Mouse (Mus musculus): ENCODE measurements around the gene Birc5. TPM values are rescaled to one million over a fixed set of nuclear protein-coding genes. Genes with fewer than 3 reads are reported as not detected.
"Not testable (repeated sequence)": the region's sequence is repeated elsewhere in the genome, so short reads cannot be mapped to it uniquely, and the experiment has no call there.

Birc5 gene
- polyA plus RNA-seq, 2 experiments from 2014 or later: 88.3 to 110 TPM

DNA sequence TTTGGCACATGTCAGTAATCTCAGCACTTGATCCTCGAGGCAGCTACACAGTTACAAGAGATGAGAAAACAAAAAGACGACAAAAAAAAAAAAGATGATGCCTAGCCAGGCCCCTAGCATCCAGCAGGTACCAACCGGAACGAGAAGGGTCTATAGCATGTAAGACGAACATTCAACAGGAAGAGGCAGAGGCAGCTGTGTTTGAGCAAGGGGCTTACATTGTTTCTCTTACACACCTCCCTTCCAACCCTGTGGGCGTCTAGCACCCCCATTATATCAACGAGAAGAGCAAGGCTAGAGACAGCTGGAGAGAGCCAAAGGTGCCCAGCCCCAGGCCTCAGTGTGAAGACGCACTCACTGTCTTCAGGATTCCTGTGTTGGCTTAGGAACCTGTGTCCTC is 22.1 kb upstream of the Birc5 start:
- no peak for ATAC-seq

DNA sequence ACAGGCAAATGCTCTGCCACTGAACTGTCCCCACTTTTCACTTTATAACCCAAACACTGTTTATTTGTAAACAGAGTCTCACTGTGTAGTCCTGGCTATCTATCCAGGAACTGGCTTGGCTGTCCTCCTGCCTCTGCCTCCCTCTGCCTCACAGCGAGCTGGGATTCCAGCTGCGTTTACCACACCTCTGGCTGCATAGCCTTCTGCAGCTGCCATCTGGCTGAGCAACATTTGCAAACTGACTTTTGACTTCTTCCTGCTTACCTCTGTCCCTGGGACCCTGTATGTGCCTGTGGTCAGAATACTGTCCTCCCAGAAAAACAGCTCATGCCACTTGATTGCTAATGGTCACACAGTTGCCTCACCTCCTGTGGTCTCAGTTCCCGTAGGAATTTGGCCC is 21.7 kb upstream of the Birc5 start:
- no peak for ATAC-seq

DNA sequence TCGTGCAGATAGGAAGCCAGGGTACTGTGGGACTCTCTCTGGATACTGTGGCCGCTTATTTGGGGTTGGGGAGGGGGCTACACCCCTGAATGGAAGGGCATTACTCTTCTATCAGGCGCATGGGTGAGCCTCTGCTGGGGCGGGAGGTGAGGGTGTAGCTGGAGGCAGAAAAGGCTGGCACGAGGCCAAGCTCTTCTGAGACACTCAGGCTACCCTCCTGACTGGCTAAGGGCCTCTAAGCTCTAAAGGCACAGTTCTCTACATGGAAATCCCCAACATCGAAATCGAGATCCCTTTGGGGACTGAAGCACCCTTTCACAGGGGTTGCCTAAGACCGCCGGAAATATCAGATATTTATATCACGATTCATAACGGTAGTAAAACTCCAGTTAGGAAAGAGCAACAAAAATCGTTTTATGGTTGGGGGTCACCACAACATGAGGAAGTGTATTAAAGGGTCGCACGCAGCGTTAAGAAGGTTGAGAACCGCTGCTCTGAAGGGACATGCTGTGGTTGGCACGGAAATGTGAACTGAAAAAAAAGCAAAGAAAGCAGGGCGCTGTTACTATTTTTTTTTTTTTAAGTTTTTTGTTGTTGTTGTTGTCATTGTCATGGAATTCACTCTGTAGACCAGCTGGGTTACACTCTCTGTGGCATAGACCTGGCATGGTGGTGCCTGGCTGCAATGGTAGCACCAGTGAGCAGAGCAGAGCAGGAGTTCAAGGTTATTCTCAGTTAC is 20.7 kb upstream of the Birc5 start:
- ATAC-seq: peak; percentile 30

DNA sequence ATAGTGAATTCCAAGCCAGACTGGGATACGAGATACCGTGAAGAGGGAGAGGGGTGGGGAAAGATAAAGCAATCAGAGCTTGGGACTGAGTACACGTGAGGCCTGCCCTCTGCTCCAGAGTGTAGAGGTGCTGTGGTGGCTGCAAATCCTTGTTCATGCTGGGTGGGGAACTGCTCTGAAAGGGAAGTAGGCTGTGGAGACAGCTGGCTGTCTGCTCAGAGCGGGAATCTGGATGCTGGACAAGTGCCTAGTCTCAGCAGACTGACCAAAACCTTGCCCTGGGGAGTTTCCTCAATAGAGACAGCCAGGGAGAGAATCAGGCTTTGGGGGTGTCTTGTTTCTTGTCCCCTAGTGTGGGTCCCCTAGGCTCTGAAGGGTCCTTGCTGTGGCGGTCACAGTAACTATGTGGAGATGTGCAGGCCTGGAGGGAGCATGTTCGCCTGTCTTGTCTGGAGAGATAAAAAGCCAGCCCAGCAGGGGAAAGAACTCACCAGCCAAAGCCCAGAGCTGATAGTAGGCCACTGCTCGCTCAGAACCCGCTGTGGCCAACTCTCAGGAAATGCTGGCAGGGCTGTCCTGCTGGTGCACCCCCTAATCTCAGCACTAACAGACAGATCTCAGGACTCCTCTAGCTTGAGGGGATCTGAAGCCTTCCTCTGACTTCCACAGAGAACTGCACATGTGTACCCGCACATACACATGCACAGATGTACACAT is 20.0 kb upstream of the Birc5 start:
- ATAC-seq: no peak

DNA sequence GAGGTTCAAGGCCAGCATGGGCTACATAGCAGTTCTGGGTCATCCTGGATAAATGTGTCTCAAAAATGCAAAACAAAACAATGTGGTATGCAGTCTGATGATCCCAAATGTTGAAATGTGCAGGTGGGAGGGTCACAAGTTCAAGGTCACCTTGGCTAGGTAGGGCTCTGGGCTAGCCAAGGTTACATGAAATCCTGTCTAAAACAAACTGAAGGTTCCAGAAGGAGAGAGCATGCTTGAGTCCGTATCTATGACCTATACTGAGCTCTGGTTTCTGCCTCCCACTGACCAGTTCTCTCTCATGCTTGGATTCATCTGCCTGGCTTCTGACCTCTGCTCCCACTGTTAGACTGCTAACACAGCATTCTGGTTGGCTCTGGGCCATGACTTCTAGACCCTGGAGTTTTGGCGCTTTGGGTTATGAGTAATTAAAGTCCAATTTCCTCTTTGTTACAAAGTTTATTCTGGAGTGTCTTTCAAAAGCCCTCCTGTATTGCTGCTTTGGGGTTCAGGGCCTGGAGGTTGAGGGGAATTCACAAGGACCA is 19.3 kb upstream of the Birc5 start:
- ATAC-seq: no peak

- ATAC-seq: no peak
These were observed 18.6 kb upstream of the Birc5 start for GRCm38 (mm10) chr11:117830401-117830800.

GRCm38 (mm10) chr11:117832086-117832969 is 16.7 kb upstream of the Birc5 start:
- ATAC-seq: peak; percentile 90

GRCm38 (mm10) chr11:117833509-117833908 is 15.5 kb upstream of the Birc5 start:
- ATAC-seq: not testable (repeated sequence)

GRCm38 (mm10) chr11:117834086-117834485 is 15.0 kb upstream of the Birc5 start:
- ATAC-seq: no peak

- ATAC-seq: no peak
These were observed 12.7 kb upstream of the Birc5 start for GRCm38 (mm10) chr11:117836306-117836705.

DNA sequence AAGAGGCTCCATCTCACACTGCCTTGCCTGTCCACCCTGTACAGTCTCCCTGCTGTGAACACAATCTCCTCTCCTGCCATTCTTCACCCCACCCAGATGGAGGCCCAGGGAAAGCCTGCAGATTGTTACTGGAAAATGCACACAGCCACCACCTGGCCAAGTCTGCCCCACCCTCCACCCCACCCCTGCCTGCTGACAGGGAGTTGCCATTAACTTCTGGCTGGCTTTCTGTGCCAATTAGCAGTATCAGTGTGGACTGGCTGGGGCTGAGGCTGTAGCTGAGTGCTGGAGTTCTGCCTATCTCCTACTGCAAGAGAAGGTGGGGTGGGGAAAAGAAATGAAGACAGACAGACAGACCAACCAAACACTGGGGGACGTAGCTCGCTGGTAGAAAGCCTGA is 10.5 kb upstream of the Birc5 start:
- no peak for ATAC-seq

GRCm38 (mm10) chr11:117839021-117839420 is 10.0 kb upstream of the Birc5 start:
- ATAC-seq: no peak

GRCm38 (mm10) chr11:117840910-117841309 is 8.1 kb upstream of the Birc5 start:
- ATAC-seq: no peak

DNA sequence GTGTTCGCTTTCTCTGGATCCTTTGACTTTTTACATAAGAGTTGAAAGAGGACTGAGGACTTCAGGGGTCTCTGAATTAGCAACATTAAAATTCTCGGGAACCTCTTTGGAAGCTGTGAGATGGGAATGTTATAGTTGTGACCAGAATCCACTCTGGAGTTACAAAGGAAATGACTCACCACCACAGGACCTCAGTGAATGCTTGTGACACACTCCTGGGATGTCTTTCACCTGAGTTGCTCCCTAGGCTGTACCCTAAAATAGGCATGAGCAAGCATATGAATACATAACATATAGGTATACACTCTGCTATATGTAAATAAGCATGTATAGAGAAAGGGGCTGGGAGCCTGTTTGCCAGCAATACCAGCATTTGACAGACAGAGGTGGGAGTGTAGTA is 5.6 kb upstream of the Birc5 start:
- ATAC-seq: no peak

DNA sequence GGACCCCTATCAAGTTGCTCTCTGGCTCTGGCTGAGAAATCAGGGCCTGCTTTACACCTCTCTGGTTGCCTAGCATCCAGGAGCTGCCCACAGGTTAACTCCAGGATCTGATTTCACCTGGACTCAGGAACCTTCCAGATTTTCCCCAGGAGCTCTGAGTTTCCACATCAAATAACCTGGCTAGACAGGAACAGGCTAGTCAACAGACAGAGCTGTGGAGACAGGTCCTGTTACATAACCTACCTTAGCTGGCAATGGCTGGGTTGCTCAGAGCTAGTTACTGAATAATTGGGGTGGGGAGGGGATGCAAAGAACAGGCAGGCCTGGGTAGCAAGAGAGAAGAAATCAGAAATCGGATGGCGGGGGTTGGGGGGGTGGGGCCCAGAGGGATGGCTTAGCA is 4.1 kb upstream of the Birc5 start:
- ATAC-seq: no peak

GRCm38 (mm10) chr11:117845651-117846050 is 3.4 kb upstream of the Birc5 start:
- ATAC-seq: no peak

- no peak for ATAC-seq
These were observed 2.4 kb upstream of the Birc5 start for GRCm38 (mm10) chr11:117846640-117847039.

- ATAC-seq: no peak
These were observed 1.3 kb upstream of the Birc5 start for GRCm38 (mm10) chr11:117847593-117848215.

- peak; percentile 77 for ATAC-seq
These were observed 623 bp upstream of the Birc5 start for GRCm38 (mm10) chr11:117848271-117848984.

GRCm38 (mm10) chr11:117852875-117853274 is 3.8 kb downstream of the Birc5 start:
- ATAC-seq: no peak

GRCm38 (mm10) chr11:117854241-117854640 is 5.2 kb downstream of the Birc5 start:
- ATAC-seq: no peak

DNA sequence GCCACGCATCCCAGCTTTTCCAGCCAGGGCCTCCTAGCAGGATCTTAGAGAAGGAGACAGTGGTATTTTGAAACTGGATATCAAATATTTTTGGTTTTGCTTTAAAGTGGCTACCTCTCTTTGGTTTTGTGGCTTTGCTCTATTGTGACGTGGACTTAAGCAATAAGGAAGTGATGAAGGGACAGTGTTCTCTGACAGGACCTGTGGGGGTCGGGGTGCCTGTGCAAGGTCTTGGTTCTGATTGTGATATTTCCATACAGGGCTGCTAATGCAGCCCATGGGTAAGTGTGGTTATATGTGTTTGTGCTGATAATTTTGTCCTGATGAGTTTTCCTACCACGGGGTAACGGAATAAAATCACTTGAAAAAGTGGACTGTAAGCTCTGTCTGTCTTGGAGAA is 6.3 kb downstream of the Birc5 start:
- no peak for ATAC-seq

All from activated CD4-positive, CD25-positive, alpha-beta regulatory T cell, adult 4 months (primary cell).